In genomic region chr6:118561745-118562609, GRCm38 (mm10) we compare ENCODE assay signal across 8 mouse cellular contexts. TPM values are rescaled to one million over a fixed set of nuclear protein-coding genes. Genes with fewer than 3 reads are reported as not detected.
DNase-seq lines count a peak whose midpoint lies in the region; ATAC-seq and TF ChIP-seq lines count a peak whose summit lies in the region.

Gene Ankrd26, minus strand, starts transcription at chr6:118562226.

- H3K36me3 ChIP-seq in hindbrain, postnatal 0 days (ENCODE audit: insufficient read depth, low read length) = peaks cover 20% of the 10 kb centered on the region; the same call in 1 of the 2 replicates

- TF ChIP-seq CTCF in gastrocnemius, adult 2 months (IDR thresholded peaks at IDR 0.05) = no peak
- TF ChIP-seq CTCF in hindbrain, postnatal 0 days (IDR thresholded peaks at IDR 0.05; ENCODE audit: low read depth) = no peak; the same call in 1 of the 2 replicates
- no peak for TF ChIP-seq CTCF in left cerebral cortex, adult 2 months (IDR thresholded peaks at IDR 0.05)

- H3K9me3 ChIP-seq in hindbrain, postnatal 0 days (ENCODE audit: low read length) = no peaks in the 10 kb centered on the region

- intact Hi-C loops in gastrocnemius, adult 2 months (cut with DNase I) = loop anchor here (5.0 kb wide), 1 partner anchor 1930 kb away; no protein-coding TSS in a partner anchor
- intact Hi-C loops in left cerebral cortex, adult 2 months (cut with DNase I) = no loop called here

- peak within 1 kb of the TSS; percentile 92 for H3K4me2 ChIP-seq in hindbrain, postnatal 0 days (ENCODE audit: low read depth, low read length)

- WGBS in hindbrain, postnatal 0 days = 4% methylated on average over 54 of the region's 54 CpGs

- peak; percentile 96 for DNase-seq in ZHBTc4 (ENCODE audit: low read depth, low spot score)
- DNase-seq in gastrocnemius, adult 2 months = peak; percentile 96
- peak; percentile 95 for DNase-seq in hindbrain, postnatal 0 days (ENCODE audit: low spot score)
- peak; percentile 88 to 92 for DNase-seq in left cerebral cortex, adult 2 months (ENCODE audit: extremely low spot score in 1 of 2, low spot score in 2 of 2)
- DNase-seq in right cerebral cortex, adult 2 months (ENCODE audit: low spot score in 2 of 2) = peak; percentile 92
- peak; percentile 93 for DNase-seq in urinary bladder, postnatal 14 days (ENCODE audit: low spot score)

- peak within 1 kb of the TSS; percentile 84 for H3K4me3 ChIP-seq in gastrocnemius, adult 2 months
- H3K4me3 ChIP-seq in hindbrain, postnatal 0 days (ENCODE audit: low read length) = peak within 1 kb of the TSS; percentile 76
- peak within 1 kb of the TSS; percentile 63 for H3K4me3 ChIP-seq in left cerebral cortex, adult 2 months

- H3K9ac ChIP-seq in hindbrain, postnatal 0 days (replicated peaks; ENCODE audit: low read length) = peak within 1 kb of the TSS; percentile 70

- H3K27ac ChIP-seq in gastrocnemius, adult 2 months = peak within 1 kb of the TSS; percentile 89
- H3K27ac ChIP-seq in hindbrain, postnatal 0 days = peak within 1 kb of the TSS; percentile 79
- H3K27ac ChIP-seq in left cerebral cortex, adult 2 months = peak within 1 kb of the TSS; percentile 89

- ATAC-seq in common myeloid progenitor, adult 5-6 weeks (replicated peaks; ENCODE audit: low read depth, poor library complexity, severe bottlenecking) = peak; percentile 98
- peak; percentile 97 for ATAC-seq in hindbrain, postnatal 0 days
- ATAC-seq in megakaryocyte, adult 5-6 weeks (ENCODE audit: poor library complexity, severe bottlenecking) = peak; percentile 97

- no peaks in the 10 kb centered on the region for H3K27me3 ChIP-seq in hindbrain, postnatal 0 days (ENCODE audit: insufficient read depth, low read length)

- peaks cover 7% of the 10 kb centered on the region; the same call in 1 of the 2 replicates for H3K4me1 ChIP-seq in hindbrain, postnatal 0 days (ENCODE audit: insufficient read depth, low read length)

RNA-seq across cellular contexts. Expression of gene Ankrd26, which starts in this region (rescaled TPM):
- 19.6 and 25.4 TPM in 2 replicates for total RNA-seq in common myeloid progenitor, adult 5-6 weeks (2017)
- total RNA-seq in gastrocnemius, adult 2 months (2021) = 1 to 10 TPM; 2.0 to 3.6 TPM
- 5.5 and 6.0 TPM in 2 replicates for total RNA-seq in hindbrain, postnatal 0 days (2014; rRNA removed)
- 12.5 and 13.5 TPM in 2 replicates for polyA plus RNA-seq in hindbrain, postnatal 0 days (2015; fragmentation: Nextera tagmentation; extraction: Ambion mirVana)
- total RNA-seq in left cerebral cortex, adult 2 months (2021) = 10 to 100 TPM; 11.8 to 12.8 TPM
- total RNA-seq in megakaryocyte, adult 5-6 weeks (2015) = 1.8 and 2.7 TPM in 2 replicates
- 4.1 and 9.7 TPM in 2 replicates for total RNA-seq in megakaryocyte, adult 5-6 weeks (2017)

Comparison
In these comparisons a context has a peak if more than half of its experiments do, and no peak if none do; other contexts are left out.
1. Peak in every context shown above with its lines: DNase-seq, ATAC-seq, H3K4me3 ChIP-seq and H3K27ac ChIP-seq.